Mouse (Mus musculus): Measurements from ENCODE around the gene Bbof1.

GRCm38 (mm10) chr12:84408819-84409507 lies at the start of gene Bbof1, which contains the start of gene Entpd5:
- TF ChIP-seq CTCF (IDR thresholded peaks at IDR 0.05) (peak; percentile 19; the same call in 1 of the 2 replicates), POLR2A (IDR thresholded peaks at IDR 0.05; ENCODE audit: insufficient read depth, low read depth, low read length) (peak; percentile 52; the same call in 1 of the 2 replicates), EP300 (IDR thresholded peaks at IDR 0.05; ENCODE audit: insufficient read depth, low read depth, low read length) (no peak)
